Mouse (Mus musculus): Measurements from ENCODE around the gene Mrgpre.

DNA sequence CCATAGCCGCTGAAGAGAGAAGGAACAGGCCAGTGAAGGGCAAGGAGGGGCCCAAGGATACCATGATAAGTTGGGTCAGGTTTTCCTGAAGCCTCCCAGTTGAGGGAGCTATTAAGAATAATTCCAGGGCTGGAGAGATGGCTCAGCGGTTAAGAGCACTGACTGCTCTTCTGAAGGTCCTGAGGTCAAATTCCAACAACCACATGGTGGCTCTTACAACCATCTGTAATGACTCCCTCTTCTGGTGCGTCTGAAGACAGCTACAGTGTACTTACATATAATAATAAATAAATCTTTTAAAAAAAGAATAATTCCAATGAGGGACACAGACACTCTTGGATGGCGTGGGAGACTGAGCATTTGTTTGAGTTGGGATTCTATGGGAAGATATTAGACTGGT lies 34.9 kb upstream of the Mrgpre start:
- no peak for TF ChIP-seq CTCF (IDR thresholded peaks at IDR 0.05; ENCODE audit: low read depth)
- TF ChIP-seq EP300 (IDR thresholded peaks at IDR 0.05; ENCODE audit: low read depth): no peak

Data from liver, postnatal 0 days (tissue).